Mouse (Mus musculus) midbrain, postnatal 0 days (tissue): ENCODE data around the gene Dars2. TPM values are rescaled to one million over a fixed set of nuclear protein-coding genes. Genes with fewer than 3 reads are reported as not detected.
A peak's percentile ranks its signal among the peaks of the same experiment; 100 is the strongest.

Experiments
- ATAC-seq: fragments of 200-750 bp; cut with Nextera tagmentation; 2 replicates; pipeline ENCODE4 v1.8.0; 2017; ENCODE audit warnings: moderate number of reproducible peaks, mild to moderate bottlenecking, moderate TSS enrichment, moderate library complexity; ENCODE audit not compliant: low FRiP score
- DNase-seq: peaks from one replicate; pipeline ENCODE4 v3.0.0-alpha.2; 2015; ENCODE audit warnings: low spot score
- H3K27ac ChIP-seq: fragments of 300-500 bp; sonication (generic); 2 replicates; pipeline ENCODE4 v1.5.1; 2014; ENCODE audit warnings: low read depth, mild to moderate bottlenecking, low read length, mixed read lengths
- H3K27me3 ChIP-seq: fragments of 300-500 bp; sonication (generic); 2 replicates; pipeline ENCODE4 v1.6.1; 2014; ENCODE audit warnings: low read length, control low read depth, mixed read lengths; ENCODE audit not compliant: insufficient read depth
- H3K36me3 ChIP-seq: fragments of 300-500 bp; sonication (generic); 2 replicates; pipeline ENCODE4 v1.6.1; 2014; ENCODE audit warnings: low read length, control low read depth, mixed read lengths; ENCODE audit not compliant: insufficient read depth
- H3K4me1 ChIP-seq: fragments of 300-500 bp; sonication (generic); 2 replicates; pipeline ENCODE4 v1.6.1; 2014; ENCODE audit warnings: mild to moderate bottlenecking, control low read depth, antibody characterized with exemption, low read length, mixed read lengths; ENCODE audit not compliant: insufficient read depth
- H3K4me2 ChIP-seq: fragments of 300-500 bp; sonication (generic); 2 replicates; pipeline ENCODE4 v1.6.1; 2014; ENCODE audit warnings: low read depth, mild to moderate bottlenecking, low read length, mixed read lengths; ENCODE audit not compliant: poor library complexity, severe bottlenecking
- H3K4me3 ChIP-seq: fragments of 300-500 bp; sonication (generic); 2 replicates; pipeline ENCODE4 v1.5.1; 2014; ENCODE audit warnings: low read depth, mild to moderate bottlenecking, low read length, moderate library complexity
- H3K9ac ChIP-seq: fragments of 300-500 bp; sonication (generic); replicated peaks from 2 replicates; pipeline ENCODE4 v1.6.1; 2014; ENCODE audit warnings: mild to moderate bottlenecking, low read length, moderate library complexity, mixed read lengths; ENCODE audit not compliant: poor library complexity, severe bottlenecking
- H3K9me3 ChIP-seq: fragments of 300-500 bp; sonication (generic); 2 replicates; pipeline ENCODE4 v1.6.1; 2016; ENCODE audit warnings: low read length, control low read depth
- CTCF ChIP-seq: IDR thresholded peaks from 2 replicates; pipeline ENCODE4 v1.5.1; 2016; ENCODE audit warnings: antibody characterized with exemption, mild to moderate bottlenecking
- WGBS: fragments of 180-500 bp; shearing (Covaris S2); extraction: QIAGEN DNeasy Blood & Tissue Kit; methylation state at CpG from one replicate; pipeline ENCODE4 v1.1.7; 2014; 5-methylcytosine and 5-hydroxymethylcytosine counted together
- polyA plus RNA-seq: library from polyadenylated mRNA; unstranded; fragments of >200 nt; fragmentation: Nextera tagmentation; extraction: Ambion mirVana; gene quantifications from 2 replicates; pipeline ENCODE4 v1.2.1, GENCODE M21; 2015
- total RNA-seq: library from RNA; depleted of rRNA; stranded (reverse); fragments of >200 nt; gene quantifications from 2 replicates; pipeline ENCODE4 v1.2.3, GENCODE M21; 2014

Dars2 gene
- total and polyA plus RNA-seq, 2 experiments from 2014 or later: 14.6 to 19.6 TPM

DNA sequence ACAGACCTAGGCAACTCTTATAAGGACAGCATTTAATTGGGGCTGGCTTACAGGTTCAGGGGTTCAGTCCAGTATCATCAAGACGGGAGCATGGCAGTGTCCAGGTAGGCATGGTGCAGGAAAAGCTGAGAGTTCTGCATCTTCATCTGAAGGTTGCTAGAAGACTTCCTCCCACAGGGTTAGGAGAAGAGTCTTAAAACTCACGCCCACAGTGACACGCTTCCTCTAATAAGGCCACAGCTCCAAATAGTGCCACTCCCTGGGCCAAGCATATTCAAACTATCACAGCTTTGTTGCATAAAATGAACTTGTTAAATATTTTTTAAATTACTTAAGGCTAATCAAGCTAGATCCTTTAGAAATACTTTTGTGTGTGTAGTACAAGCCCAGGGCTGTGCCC is 6.8 kb upstream of the Dars2 start:
- TF ChIP-seq CTCF: no peak
- Histone ChIP-seq H3K4me2 (no peak overlapping the region), H3K27me3 (no peaks in the 10 kb centered on the region), H3K4me1 (peaks cover 4% of the 10 kb centered on the region; the same call in 1 of the 2 replicates), H3K36me3 (no peaks in the 10 kb centered on the region; the same call in 1 of the 2 replicates), H3K27ac (no peak overlapping the region), H3K4me3 (no peak overlapping the region), H3K9me3 (no peaks in the 10 kb centered on the region), H3K9ac (no peak overlapping the region)
- ATAC-seq: no peak
- WGBS: 93% methylated on average over 3 of the region's 3 CpGs
- DNase-seq: no peak

DNA sequence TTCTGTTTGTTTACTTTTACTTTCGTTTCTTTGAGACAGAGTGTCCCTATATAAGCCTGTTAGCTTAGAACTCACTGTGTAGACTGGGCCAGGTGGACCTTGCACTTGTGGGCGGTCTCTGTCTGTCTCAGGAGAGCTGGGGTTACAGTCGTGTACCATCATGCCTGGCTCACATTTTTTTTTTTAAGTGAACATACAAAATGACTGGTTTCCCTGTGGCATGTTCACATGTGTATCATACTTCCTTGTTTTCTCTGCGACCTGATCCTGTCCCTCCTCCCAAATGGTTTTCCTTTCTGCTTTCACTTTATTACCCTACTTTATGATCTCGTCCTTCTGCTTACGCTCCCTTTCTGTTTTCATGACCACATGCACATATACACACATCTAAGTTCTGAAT is 5.8 kb upstream of the Dars2 start:
- no peaks in the 10 kb centered on the region for H3K27me3 ChIP-seq
- H3K9ac ChIP-seq: no peak overlapping the region
- no peak overlapping the region for H3K4me3 ChIP-seq
- peaks cover 13% of the 10 kb centered on the region for H3K4me1 ChIP-seq
- H3K27ac ChIP-seq: no peak overlapping the region
- ATAC-seq: no peak
- no peaks in the 10 kb centered on the region; the same call in 1 of the 2 replicates for H3K36me3 ChIP-seq
- WGBS: 93% methylated on average over 6 of the region's 6 CpGs
- H3K4me2 ChIP-seq: no peak overlapping the region
- H3K9me3 ChIP-seq: no peaks in the 10 kb centered on the region
- DNase-seq: no peak
- no peak for TF ChIP-seq CTCF

GRCm38 (mm10) chr1:161071272-161071620 is 788 bp upstream of the Dars2 start:
- H3K27me3 ChIP-seq: no peaks in the 10 kb centered on the region
- H3K36me3 ChIP-seq: no peaks in the 10 kb centered on the region
- H3K4me1 ChIP-seq: peaks cover 13% of the 10 kb centered on the region
- DNase-seq (no peak), ATAC-seq (no peak)
- peak overlapping the region; percentile 48 for H3K9ac ChIP-seq
- no peaks in the 10 kb centered on the region for H3K9me3 ChIP-seq
- peak overlapping the region; percentile 70 for H3K4me2 ChIP-seq
- peak overlapping the region; percentile 71 for H3K4me3 ChIP-seq
- no peak overlapping the region for H3K27ac ChIP-seq
- WGBS: under 1% methylated on average over 12 of the region's 12 CpGs
- TF ChIP-seq CTCF: no peak

GRCm38 (mm10) chr1:161063351-161063750 is 7.1 kb downstream of the Dars2 start:
- H3K36me3 ChIP-seq: peaks cover 13% of the 10 kb centered on the region

DNA sequence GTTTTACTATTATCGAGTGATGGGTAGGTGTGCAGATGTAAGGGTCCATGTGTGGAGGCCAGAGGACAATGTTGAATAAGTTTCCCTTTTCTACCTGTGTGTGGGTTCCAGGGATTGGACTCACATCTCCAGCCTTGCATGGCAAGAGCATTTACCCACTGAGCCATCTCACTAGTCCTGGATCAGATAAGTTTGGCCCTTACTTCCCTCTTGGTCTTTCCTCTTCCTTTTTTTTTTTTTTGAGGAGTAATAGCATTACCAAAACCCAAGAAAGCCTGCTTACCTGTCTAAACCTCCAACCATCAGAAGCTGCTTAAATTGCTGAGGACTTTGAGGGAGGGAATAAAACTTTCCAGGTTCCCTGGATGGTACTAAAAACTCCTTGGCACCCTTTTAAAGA is 13.3 kb downstream of the Dars2 start:
- DNase-seq (no peak), ATAC-seq (no peak)
- Histone ChIP-seq H3K9me3 (no peaks in the 10 kb centered on the region), H3K27ac (no peak overlapping the region), H3K4me2 (no peak overlapping the region), H3K9ac (no peak overlapping the region), H3K27me3 (no peaks in the 10 kb centered on the region), H3K4me3 (no peak overlapping the region), H3K4me1 (no peaks in the 10 kb centered on the region), H3K36me3 (peaks cover 27% of the 10 kb centered on the region)
- no peak for TF ChIP-seq CTCF
- 100% methylated on average over 1 of the region's 1 CpGs for WGBS

More at GRCm38 (mm10) chr1:161063351-161063750, 7.1 kb downstream of the Dars2 start:
- ATAC-seq: no peak
- Histone ChIP-seq H3K4me1 (no peaks in the 10 kb centered on the region), H3K9me3 (no peaks in the 10 kb centered on the region), H3K27ac (no peak overlapping the region), H3K9ac (no peak overlapping the region), H3K4me3 (no peak overlapping the region), H3K27me3 (no peaks in the 10 kb centered on the region), H3K4me2 (no peak overlapping the region)
- DNase-seq: no peak
- WGBS: 80% methylated on average over 1 of the region's 1 CpGs
- no peak for TF ChIP-seq CTCF

GRCm38 (mm10) chr1:161046972-161047371 is 23.5 kb downstream of the Dars2 start:
- no peak overlapping the region for H3K27ac ChIP-seq
- H3K4me3 ChIP-seq: no peak overlapping the region
- H3K36me3 ChIP-seq: peaks cover 31% of the 10 kb centered on the region
- no peak for ATAC-seq
- no peaks in the 10 kb centered on the region for H3K27me3 ChIP-seq
- H3K4me2 ChIP-seq: no peak overlapping the region
- WGBS: 85% methylated on average over 3 of the region's 3 CpGs
- no peak for TF ChIP-seq CTCF
- no peak overlapping the region for H3K9ac ChIP-seq
- DNase-seq: no peak
- no peaks in the 10 kb centered on the region for H3K9me3 ChIP-seq
- H3K4me1 ChIP-seq: no peaks in the 10 kb centered on the region
